Mouse (Mus musculus) adrenal gland (tissue): ENCODE results near the gene Uvssa.

ENCODE experiments used
- intact Hi-C: fragments of 180-260 bp; cut with DNase I; formaldehyde crosslinking; loops from one replicate; pipeline ENCODE4 v1.15.1; 2025

The Uvssa gene

DNA sequence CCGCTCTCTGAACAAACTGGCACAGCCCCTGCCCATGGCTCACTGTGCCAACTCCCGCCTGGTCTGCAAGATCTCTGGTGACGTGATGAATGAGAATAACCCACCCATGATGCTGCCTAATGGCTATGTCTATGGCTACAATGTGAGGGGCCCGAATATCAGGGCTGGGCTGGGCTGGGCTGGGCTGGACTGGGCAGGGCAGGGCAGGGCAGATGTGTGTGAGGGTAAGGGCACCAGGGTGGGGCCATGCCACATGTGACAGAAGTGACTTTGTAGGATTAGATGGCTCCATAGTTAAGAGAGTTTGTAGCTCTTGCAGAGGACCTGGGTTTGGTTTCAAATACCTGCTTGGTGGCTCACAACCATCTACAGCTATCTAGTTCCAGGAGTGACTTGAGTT lies 6.7 kb upstream of the Uvssa start:
- intact Hi-C loops = loop anchor here (5.0 kb wide), 1 partner anchor 164 kb away; no protein-coding TSS in a partner anchor

DNA sequence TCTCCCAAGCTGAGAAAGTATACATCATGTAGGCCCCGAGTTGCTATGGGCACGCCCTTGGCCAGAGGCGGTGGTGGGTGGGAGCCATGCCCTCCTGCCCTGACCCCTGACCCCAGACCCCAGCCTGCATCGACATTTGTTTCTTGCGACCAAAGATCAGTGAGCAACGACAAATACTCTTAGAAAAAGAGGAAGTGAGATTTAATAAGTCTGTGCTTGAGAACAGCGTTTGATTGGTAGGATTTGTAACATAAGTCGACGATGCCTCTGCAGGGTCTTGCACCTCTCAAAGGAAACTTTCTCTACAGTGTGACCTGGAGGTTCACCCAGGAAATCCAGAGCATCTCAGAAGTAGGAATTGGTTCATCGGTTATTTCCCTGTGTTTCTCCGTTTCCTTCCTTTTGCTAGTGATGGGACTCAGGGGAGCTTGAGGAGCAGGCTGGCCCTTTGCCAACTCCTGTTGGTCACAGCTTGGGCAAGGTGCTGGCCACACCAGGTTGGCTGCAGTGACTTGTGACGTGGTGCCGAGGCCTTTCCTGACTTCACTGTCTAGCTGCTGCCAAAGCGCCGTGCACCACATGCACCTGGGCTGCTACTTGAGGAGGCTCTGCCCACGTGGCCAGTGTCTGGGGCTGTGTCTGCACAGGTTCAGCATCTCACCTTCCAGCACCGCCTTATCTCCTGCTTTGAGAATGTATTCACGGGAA lies 5.9 kb upstream of the Uvssa start:
- intact Hi-C loops = loop anchor here (5.0 kb wide), 1 partner anchor 165 kb away; no protein-coding TSS in a partner anchor

DNA sequence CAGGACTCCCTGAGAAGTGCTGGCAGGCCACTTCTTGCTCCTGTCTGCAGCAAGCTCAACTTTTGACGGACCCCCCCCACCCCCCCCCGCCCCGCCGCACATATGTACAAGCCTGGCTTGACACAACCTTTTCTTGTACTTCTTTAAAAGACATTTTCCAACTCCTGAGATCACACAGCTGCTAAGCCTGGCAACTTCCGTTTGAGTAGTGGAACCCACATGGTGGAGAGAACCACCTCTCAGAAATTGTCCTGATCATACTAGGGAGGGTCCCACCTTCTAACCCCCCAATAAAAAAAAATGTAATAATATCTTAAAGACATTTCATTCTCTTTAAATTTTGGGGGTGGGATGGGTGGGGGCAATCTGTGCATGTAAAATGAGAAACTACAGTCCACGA lies 1.2 kb upstream of the Uvssa start:
- intact Hi-C loops = loop anchor here (5.0 kb wide), 1 partner anchor 40 kb away; the partner anchor contains the start of gene Maea

DNA sequence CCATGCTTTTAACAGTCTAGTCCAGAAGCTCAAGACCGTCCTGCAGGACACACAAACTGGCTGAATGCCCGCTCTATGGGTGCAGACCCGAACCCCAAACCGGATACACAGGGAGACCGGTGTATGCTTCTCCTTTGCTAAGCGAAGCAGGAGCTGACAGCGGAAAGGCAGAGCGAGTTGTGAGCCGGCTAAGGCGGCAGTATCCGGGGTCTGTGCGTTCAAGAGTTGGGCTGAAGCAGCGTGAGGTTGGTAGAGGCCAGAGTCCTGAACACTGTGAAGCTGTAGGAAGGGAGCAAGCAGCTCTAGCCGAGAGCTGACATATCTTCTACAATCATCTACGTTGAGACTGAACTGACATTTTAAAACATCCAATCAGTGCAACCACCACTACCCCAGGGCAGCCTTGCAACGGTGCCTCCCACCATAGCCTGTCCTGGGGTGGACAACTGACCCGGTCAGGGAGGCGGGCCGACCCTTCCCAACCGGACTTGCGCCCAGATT lies 498 bp upstream of the Uvssa start:
- intact Hi-C loops = loop anchor here (2.0 to 5.0 kb wide), 2 partner anchors 41 to 103 kb away; partner anchors contain the start of genes Ctbp1 and Maea

DNA sequence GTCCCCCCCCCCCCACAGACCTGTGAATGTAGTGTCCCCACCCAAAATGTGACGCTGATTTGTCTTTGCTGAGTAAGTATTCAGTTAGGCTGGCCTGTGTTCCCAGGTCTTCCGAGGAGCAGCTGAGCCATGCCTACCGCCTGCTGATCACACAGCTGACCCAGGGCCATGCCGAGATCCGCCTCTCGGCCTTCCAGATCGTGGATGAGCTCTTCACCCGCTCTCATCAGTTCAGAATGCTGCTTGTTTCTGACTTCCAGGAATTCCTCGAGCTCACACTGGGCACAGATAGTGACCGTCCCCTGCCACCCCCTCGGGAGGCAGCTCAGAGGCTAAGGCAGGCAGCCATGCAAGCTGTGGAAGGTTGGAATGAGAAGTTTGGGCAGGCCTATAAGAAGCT lies 9.2 kb downstream of the Uvssa start:
- intact Hi-C loops = no loop called here

DNA sequence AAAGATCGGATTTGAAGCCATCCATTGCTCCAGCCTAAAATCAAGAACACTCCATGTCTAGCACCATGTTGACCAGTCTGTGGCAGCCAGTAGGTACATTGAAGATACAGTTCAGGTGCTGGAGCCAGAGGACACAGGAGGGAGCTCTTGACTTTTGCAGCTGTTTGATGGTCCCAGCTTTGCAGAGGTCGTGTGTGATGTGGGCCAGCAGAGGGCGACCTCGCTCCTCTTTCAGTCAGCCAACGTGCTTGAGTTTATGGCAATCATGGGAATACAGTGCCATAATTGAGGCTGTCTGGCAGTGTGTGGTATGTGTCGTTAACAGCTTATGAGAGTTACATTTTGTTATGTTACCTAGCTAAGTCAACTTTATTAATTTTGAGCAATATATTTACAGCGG lies 15.5 kb downstream of the Uvssa start:
- intact Hi-C loops = loop anchor here (1.0 to 5.0 kb wide), 2 partner anchors 48 to 102 kb away; no protein-coding TSS in a partner anchor

DNA sequence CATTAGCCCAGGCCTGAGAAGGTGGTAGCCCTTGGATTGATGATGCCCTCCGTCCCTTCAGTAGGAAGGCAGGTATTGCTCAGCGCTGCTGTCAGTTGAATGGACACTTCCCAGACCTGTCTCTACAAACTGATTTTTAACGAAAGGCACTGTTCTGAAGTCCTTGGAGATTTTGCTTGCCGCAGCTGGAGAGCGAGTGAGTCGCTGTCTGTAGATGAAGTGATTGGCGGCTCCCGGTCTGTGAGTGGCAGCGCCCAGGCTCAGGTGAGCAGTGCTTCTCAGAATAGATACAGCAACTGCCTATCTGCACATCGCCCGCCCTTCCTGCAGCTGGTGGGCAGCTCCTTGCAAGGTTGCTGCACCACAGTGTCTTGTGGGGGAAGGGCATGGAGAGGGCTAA lies 17.3 kb downstream of the Uvssa start:
- intact Hi-C loops = loop anchor here (5.0 kb wide), 1 partner anchor 192 kb away; no protein-coding TSS in a partner anchor

DNA sequence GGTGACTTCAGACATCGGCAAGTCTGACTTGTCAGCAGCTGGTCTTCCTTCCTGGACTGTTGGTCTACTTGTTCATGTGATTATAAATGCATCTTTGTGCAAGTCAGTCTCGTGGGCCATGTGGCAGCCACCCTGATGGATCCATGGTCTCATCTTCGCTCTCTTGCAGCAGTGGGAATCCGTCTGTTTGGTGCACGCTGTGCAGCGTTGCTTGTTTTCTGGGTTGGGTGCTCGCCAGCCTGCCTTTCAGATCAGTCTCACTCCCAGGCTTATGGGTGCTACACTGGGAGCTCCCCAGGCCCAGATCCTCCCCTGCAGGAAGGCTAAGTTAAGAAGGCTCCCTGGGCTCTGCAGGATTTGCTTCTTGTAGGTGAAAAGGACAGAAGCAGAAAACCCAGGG lies 18.5 kb downstream of the Uvssa start:
- intact Hi-C loops = loop anchor here (5.0 kb wide), 1 partner anchor 190 kb away; no protein-coding TSS in a partner anchor

DNA sequence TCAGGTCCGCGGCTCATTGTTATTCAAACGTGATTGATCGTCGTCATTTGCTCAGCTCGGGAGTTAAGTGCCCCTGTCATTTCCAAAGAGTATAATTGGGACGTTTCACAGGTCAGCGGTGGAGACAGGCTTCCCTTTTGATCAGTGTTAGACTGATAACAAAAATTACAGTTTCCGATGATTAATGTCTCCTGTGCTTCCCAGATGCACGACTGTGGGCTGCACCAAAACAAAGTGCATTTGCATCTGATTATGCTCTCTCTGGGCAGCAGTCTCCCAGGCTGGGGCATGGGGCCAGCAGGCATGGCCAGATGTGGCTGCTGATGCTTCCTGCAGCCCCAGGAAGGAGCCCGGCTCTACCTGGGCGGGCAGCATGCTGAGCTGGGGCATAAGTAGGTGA lies 22.5 kb downstream of the Uvssa start:
- intact Hi-C loops = no loop called here

DNA sequence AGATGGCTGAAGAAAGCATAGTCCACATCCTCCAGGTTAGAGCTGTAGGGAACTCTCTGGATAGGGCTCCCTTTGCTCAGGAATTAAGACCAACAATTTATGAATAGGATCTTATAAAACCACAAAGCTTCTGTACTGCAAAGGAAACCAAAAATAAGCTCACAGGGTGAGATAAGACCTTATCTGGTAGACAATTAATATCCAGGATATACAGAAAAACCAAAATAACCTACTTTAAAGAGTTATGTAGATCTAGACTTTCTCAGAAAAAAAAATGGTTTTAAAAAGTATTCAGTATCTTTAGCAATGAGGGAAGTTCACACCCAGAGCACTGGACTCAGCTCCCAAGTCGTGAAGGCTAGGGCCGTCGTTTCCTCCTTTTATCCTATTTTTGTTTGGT lies 42.0 kb downstream of the Uvssa start:
- intact Hi-C loops = no loop called here

DNA sequence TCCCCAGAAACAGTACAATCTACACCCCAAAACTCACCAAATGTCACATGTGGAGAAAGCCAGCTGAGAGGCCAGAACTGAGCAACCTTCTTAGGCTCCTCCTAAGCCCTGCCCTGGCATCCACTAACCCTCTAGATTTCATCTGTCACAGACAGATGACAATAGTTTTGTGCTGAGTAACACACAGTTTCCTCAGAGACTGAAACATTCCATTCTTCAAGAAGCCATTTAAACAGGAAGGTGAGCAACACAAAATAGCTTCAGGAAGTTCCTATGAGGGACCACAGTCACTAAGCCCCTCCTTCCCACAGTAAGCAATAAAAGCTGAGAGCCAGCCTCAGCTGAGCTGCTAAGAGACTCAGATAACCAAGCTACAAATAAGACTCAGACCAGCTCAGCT lies 49.1 kb downstream of the Uvssa start:
- intact Hi-C loops = no loop called here

DNA sequence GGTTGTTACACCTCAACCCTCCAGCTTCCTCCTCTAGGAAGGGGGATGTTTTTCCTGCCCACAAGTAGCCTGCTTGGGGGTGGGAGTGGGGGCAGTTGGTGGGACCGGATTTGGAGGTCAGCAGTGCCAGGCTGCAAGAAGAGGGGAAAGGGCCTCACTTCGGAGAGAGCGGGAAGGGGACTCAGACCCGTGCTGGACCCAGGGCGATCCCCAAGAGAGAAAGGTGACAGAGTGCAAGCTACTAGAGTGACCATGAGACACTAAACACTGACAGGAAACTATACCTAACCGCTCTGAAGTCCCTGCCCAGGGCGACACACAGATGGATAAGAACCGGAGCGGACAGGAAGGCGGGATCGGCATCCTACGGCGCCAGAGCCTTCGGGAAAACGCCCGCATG lies 51.8 kb downstream of the Uvssa start:
- intact Hi-C loops = no loop called here

DNA sequence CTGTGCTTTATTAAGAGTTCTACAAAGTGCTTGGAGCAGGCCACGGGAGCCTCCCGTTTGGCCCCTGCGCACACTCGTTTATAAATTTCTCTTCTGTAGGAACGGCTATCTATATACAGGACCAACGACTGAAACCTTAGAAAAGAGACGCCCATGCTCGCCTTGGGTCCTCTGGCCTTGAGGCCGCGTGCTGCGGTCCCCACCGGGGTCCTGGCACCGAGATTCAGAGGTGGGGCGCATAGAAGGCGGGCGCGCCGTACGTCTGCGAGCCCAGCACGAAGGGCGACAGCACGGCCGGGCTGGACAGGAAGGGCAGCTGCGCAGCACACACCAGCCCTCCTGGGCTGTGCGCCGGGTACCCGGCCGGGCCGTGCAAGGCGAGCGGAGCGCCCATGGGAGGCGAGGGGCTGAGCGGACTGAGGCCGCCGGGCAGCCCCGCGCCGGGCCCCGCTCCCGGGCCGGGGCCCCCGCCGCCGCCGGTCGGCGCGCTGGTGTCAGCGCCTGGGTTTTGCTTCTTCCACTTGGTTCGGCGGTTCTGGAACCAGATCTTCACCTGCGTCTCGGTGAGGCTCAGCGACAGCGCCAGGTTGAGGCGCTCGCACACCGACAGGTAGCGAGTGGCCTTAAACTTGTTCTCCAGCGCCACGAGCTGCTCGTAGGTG lies 52.3 kb downstream of the Uvssa start:
- intact Hi-C loops = no loop called here

DNA sequence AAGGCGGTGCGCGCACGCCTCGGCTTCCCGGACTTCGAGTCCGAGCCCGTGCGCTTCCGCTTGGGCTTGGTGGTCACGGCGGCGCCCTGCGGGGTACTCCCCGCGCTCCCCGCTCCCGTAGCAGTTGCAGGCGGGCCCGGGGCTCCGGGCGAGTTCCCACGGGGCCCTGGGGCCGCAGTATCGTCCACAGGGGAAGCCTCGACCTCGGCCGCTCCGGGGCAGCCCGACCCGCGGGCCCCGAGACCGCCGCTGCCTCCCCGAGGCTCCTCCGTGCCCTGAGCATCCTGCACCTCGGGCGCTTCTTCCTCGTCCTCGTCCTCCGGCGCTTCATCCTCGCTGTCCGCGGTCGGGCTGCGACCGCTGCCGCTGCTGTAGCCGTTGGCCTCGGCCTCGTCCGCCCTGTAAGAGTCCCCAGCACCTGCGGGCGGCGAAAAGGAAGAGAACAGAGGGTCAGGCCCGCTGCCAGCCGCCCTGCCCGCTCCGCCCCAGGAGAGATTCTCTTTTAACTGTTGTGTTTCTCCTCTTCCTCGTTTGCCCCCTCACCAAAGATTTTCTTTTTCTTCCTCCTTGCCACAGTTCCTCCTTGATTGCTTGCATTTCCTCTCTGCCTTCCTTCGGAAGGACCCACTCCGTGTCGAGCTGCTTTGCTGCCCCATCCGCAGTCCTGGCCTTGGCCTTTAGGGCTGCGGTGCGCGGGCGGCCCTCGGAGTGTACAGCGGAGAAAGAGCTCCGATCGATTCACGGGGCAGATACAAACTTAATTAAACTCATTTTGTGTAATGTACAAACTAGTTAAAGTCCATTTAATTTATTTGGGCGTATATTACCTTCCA lies 53.0 kb downstream of the Uvssa start:
- intact Hi-C loops = no loop called here

DNA sequence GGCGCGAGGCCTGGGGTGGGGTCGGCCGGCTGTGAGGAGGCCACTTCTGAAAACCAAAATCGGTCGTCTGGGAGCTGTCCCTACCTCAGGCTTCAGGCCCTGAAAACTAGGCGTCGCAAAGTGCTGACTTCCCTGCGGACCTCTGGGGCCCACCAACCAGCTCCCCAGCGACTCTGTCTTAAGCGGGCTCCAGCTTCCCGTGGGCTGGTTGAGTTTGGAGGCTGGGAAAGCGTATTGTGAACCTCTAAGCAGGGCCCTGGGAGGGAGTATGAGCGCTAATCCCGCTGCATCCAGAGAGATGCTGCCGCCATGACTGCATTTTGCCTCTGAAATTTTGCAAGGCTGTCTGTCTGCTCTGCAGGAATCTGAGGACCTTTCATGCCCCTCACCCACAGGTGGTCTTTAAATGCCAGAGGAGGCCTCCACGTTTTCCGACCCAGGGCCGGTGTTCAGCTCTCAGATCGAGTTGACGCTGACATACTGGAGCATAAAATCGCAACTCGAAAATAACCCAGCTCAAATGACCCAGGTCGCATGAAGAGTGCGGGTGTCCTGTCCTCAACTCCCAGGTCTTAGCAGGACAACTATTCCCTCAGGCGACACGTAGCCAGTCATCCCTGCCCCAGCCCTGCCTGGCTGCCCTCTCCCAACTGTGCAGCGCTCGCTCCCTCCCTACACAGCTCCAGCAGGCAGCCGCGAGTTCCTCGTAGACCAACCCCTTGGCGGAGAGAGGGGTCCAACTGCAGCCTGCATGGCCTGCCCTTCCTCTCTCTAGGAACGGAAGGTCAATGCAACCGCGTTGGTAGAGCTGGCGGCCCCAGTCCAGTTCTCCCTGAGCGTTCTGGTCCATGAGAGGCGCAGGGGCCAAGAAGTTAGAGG lies 53.9 kb downstream of the Uvssa start:
- intact Hi-C loops = no loop called here

DNA sequence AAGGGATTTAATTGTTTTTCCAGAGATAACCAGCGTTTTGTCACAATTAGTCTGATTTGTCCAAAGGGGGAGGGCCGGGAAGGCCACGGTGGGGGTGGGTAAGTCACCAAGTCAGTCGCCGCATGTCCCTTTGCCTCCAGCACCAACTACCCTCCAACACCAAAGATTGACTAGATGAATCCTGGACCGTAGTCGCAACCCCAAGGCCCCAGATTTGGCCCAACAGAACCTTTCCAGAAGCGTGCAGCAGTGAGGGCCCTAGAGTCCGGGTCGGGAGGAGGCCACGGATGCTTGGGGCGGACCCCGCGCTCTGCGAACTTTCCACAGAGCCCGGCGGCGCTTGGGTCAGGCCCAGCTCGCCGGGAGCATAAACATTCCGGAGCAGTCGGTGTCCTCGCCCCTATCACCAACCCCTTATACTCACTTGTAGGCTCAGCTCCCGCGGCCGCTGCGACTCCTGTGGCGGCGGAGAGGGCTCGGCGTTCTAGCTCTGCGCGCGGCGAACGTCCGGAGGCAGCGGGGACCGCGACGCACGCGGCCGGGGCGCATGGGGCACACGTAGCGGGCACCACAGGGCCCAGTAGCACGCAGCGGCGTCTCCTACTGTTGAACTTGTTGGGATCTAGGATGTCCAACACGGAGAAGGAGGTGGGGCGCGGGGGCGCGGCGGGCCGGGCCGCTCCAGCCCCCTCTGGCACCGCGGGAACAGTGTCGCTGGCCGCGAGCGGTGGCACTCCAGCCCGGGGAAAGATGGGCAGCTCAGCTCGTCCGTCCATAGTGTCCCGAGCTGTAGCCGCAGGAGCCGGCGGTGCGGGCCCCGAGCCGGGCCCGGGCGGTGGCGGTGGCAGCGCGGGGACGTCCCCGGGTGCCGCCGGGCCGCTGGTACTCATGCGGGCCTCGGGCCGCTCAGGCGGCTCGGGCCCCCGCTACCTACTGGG lies 55.1 kb downstream of the Uvssa start, which contains the start of gene Nkx1-1:
TSS of gene Nkx1-1 (minus strand) at position 776 of the 938 bp plus-strand sequence.
- intact Hi-C loops = no loop called here

DNA sequence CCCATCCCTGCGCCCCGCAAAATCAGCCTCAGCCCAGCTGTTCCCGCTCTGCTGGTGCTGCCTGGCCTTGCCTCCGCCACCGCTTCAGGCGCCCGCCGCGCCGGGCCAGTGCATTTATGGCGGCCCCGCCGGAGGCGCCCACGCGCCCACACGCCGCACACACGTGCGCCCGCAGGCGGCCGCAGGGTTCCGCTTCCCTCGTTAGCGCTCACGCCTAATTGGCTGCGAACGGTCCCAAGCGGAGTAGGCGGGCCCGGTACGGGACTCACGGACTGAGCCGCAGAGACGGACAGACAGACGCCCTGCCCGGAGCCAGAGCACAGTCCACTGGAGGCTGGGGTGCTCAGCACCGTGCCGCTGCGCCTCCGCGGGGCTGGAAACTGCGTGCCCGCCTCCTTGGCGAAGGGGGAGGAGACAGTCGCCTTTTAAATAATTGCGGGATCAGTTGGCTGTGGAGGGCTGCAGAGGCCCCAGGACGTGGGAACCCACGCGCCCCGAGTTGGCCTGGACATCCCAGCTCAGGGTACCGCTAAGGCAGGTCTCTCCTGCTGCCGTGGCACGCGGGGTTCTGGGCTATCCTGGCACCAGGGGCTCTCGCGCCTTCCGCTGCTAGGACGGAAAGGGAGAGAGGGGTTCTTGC lies 55.9 kb downstream of the Uvssa start:
- intact Hi-C loops = no loop called here

DNA sequence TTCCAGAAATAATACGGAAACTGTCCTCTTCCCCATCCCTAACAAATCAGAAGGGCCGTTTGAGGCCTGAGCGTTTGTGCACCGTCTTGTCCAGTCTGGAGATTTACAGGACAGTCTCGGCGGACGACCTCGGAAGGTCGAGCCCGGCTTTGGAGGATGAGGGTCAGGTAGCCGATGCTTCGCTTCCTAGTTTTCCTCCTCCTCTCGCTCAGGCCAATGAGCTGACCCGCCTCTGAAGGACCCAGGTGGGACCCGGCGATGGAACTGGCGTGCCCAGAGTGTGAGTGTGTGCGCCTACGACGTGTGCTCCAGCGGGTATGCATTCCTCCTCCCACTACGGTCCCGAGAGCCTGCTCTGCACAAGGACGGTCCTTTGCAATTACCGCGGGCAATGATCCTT lies 56.8 kb downstream of the Uvssa start:
- intact Hi-C loops = no loop called here

DNA sequence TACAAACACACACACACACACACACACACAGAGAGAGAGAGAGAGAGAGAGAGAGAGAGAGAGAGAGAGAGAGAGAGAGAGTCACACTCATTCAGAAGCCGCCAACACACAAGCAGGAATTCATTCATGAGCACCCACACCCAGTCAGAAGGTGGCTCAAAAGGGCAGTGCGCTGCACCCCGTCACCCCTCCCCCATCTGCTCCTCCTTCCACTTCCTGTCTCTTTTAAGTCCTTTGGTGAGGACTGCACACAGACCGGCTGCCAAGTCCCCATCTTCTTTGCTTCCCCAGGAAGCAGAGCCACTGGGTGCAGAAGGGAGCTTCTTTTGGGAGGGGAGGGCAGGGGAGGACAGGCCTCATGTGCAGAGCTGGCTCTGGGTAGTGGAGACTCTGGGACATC lies 57.6 kb downstream of the Uvssa start:
- intact Hi-C loops = no loop called here
